Comparison of ENCODE assay signal across 8 mouse cellular contexts in the genomic region with DNA sequence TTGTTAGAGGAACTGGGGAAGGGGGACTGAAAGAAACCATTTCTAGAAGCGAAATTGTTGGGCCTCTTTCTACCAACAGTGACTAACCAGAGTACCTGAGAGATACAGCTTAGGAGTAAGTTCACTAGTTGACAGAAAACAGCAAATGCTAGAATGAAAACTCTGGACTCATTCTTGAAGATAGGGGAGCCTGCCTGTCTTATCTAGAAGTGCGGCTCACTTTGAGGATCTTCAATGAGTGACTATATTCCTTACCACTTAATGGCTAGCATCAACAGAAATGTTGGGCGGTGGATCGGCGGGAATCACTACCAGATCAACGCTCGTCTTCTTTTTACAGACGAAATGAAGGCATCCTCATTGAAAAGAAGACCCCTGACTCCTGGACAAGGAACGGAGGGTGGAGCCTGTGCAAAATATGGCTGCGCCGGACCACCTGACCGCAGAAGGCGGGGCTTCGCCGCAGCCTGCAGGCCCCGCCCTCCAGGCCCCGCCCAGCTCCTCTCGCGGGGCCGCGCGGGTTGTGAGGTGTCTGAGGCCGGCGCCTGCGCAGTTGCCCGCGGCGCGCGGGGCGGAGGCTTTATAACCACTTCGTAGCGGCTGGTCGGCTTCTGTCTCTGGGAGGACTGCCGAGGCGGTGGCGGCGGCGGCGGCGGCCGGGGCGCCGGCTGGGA. TPM values are rescaled to one million over a fixed set of nuclear protein-coding genes. Genes with fewer than 3 reads are reported as not detected.
DNase-seq lines count a peak whose midpoint lies in the region; ATAC-seq lines count a peak whose summit lies in the region.

No protein-coding gene starts in this region.

- peak; percentile 99 for DNase-seq in MN1 (ENCODE audit: low spot score)
- DNase-seq in cerebellum, adult 9-10 months, result peak; percentile 97
- peak; percentile 92 to 97 for DNase-seq in frontal cortex, adult 2 months (ENCODE audit: extremely low spot score in 1 of 2, low spot score in 1 of 2)
- DNase-seq in layer of hippocampus, postnatal 14 days (ENCODE audit: low spot score in 2 of 2), result peak; percentile 97
- peak; percentile 97 for DNase-seq in lung, postnatal 14 days
- peak; percentile 79 for DNase-seq in retina, adult 2 months (ENCODE audit: low read depth, low spot score)
- DNase-seq in thymus, postnatal 36 days, result peak; percentile 96

- ATAC-seq in hindbrain, embryonic 12.5 days (ENCODE audit: low FRiP score), result peak; percentile 96

- no peaks in the 10 kb centered on the region for H3K27me3 ChIP-seq in hindbrain, embryonic 12.5 days

- peak overlapping the region; percentile 99 for H3K4me2 ChIP-seq in hindbrain, embryonic 12.5 days (replicated peaks)

- no peaks in the 10 kb centered on the region for H3K36me3 ChIP-seq in hindbrain, embryonic 12.5 days

- peaks cover 19% of the 10 kb centered on the region for H3K4me1 ChIP-seq in hindbrain, embryonic 12.5 days

- H3K9me3 ChIP-seq in hindbrain, embryonic 12.5 days (replicated peaks), result no peaks in the 10 kb centered on the region

- 5% methylated on average over 33 of the region's 44 CpGs for WGBS in hindbrain, embryonic 12.5 days

- H3K4me3 ChIP-seq in hindbrain, embryonic 12.5 days, result peak overlapping the region; percentile 90

- H3K27ac ChIP-seq in hindbrain, embryonic 12.5 days, result peak overlapping the region; percentile 92

- H3K9ac ChIP-seq in hindbrain, embryonic 12.5 days, result peak overlapping the region; percentile 94

RNA-seq across cellular contexts. Expression of a gene that starts 0.4 kb away (rescaled TPM):
- 45.4 and 47.8 TPM in 2 replicates for polyA plus RNA-seq in frontal cortex, adult 2 months (2012; rRNA removed)
- polyA plus RNA-seq in hindbrain, embryonic 12.5 days (2016; fragmentation: Nextera tagmentation; extraction: Ambion mirVana), result 17.7 and 20.4 TPM in 2 replicates
- total RNA-seq in layer of hippocampus, postnatal 14 days (2021), result 10 to 100 TPM; 51.9 to 54.0 TPM

RNA-seq across cellular contexts. Expression of a gene that starts 47.7 kb away (rescaled TPM):
- polyA plus RNA-seq in frontal cortex, adult 2 months (2012; rRNA removed), result 0.32 TPM in 1 of 2 replicates, not detected in the other
- 1.1 and 1.7 TPM in 2 replicates for polyA plus RNA-seq in hindbrain, embryonic 12.5 days (2016; fragmentation: Nextera tagmentation; extraction: Ambion mirVana)
- not detected for total RNA-seq in layer of hippocampus, postnatal 14 days (2021)

Comparison
In these comparisons a context has a peak if more than half of its experiments do, and no peak if none do; other contexts are left out.
1. Peak in every context shown above with its lines: DNase-seq, ATAC-seq, H3K4me3 ChIP-seq and H3K27ac ChIP-seq.